Mouse (Mus musculus) embryonic facial prominence, embryonic 14.5 days (tissue): ENCODE data around the gene Fads1. TPM values are rescaled to one million over a fixed set of nuclear protein-coding genes. Genes with fewer than 3 reads are reported as not detected.

ENCODE experiments used
- ATAC-seq: fragments of 200-750 bp; cut with Nextera tagmentation; 2 replicates; pipeline ENCODE4 v1.8.0; 2017; ENCODE audit warnings: low read depth, moderate number of reproducible peaks, moderate TSS enrichment
- DNase-seq: peaks from one replicate; pipeline ENCODE4 v3.0.0-alpha.2; 2015; ENCODE audit warnings: low spot score
- H3K27ac ChIP-seq: fragments of 300-500 bp; sonication (generic); replicated peaks from 2 replicates; pipeline ENCODE4 v1.5.1; 2014; ENCODE audit warnings: low read depth, mild to moderate bottlenecking, low read length, moderate library complexity
- H3K27me3 ChIP-seq: fragments of 300-500 bp; sonication (generic); replicated peaks from 2 replicates; pipeline ENCODE4 v1.6.1; 2014; ENCODE audit warnings: low read length; ENCODE audit not compliant: control insufficient read depth, insufficient read depth
- H3K36me3 ChIP-seq: fragments of 300-500 bp; sonication (generic); 2 replicates; pipeline ENCODE4 v1.6.1; 2014; ENCODE audit warnings: low read length, mixed read lengths; ENCODE audit not compliant: control insufficient read depth, insufficient read depth
- H3K4me1 ChIP-seq: fragments of 300-500 bp; sonication (generic); 2 replicates; pipeline ENCODE4 v1.6.1; 2014; ENCODE audit warnings: antibody characterized with exemption, low read length; ENCODE audit not compliant: control insufficient read depth, insufficient read depth
- H3K4me2 ChIP-seq: fragments of 300-500 bp; sonication (generic); 2 replicates; pipeline ENCODE4 v1.6.1; 2014; ENCODE audit warnings: low read depth, mild to moderate bottlenecking, low read length, moderate library complexity, mixed read lengths
- H3K4me3 ChIP-seq: fragments of 300-500 bp; sonication (generic); 2 replicates; pipeline ENCODE4 v1.5.1; 2014; ENCODE audit warnings: low read depth, mild to moderate bottlenecking, low read length
- H3K9ac ChIP-seq: fragments of 300-500 bp; sonication (generic); 2 replicates; pipeline ENCODE4 v1.6.1; 2014; ENCODE audit warnings: low read depth, mild to moderate bottlenecking, low read length, moderate library complexity, mixed read lengths
- H3K9me3 ChIP-seq: fragments of 300-500 bp; sonication (generic); 2 replicates; pipeline ENCODE4 v1.6.1; 2016; ENCODE audit warnings: low read length; ENCODE audit not compliant: control insufficient read depth
- WGBS: fragments of 180-500 bp; shearing (Covaris S2); extraction: QIAGEN DNeasy Blood & Tissue Kit; methylation state at CpG from one replicate; pipeline ENCODE4 v1.1.7; 2014; 5-methylcytosine and 5-hydroxymethylcytosine counted together
- microRNA-seq: library from miRNA; unstranded; fragments of <30 nt; microRNA quantifications from one replicate; pipeline ENCODE4, GENCODE M21; 2016; ENCODE audit warnings: borderline number of aligned reads
- polyA plus RNA-seq: library from polyadenylated mRNA; unstranded; fragments of >200 nt; fragmentation: Nextera tagmentation; extraction: Ambion mirVana; gene quantifications from 2 replicates; pipeline ENCODE4 v1.2.1, GENCODE M21; 2014

The Fads1 gene
- polyA plus RNA-seq, 1 experiment from 2014 or later: 73.6 TPM

- peaks cover 3% of the 10 kb centered on the region; the same call in 1 of the 2 replicates for H3K27me3 ChIP-seq
- no peak overlapping the region for H3K27ac ChIP-seq
- ATAC-seq: no peak
- peak overlapping the region; percentile 85; the same call in 1 of the 2 replicates for H3K4me2 ChIP-seq
- no peak for DNase-seq
- WGBS: 53% methylated on average over 2 of the region's 2 CpGs
- no peaks in the 10 kb centered on the region for H3K9me3 ChIP-seq
- no peak overlapping the region for H3K4me3 ChIP-seq
- H3K9ac ChIP-seq: no peak overlapping the region
- 0 out of 2 replicates have a peak, but pooled peaks cover 3% of the 10 kb centered on the region for H3K4me1 ChIP-seq
- H3K36me3 ChIP-seq: no peaks in the 10 kb centered on the region
These were observed 56.7 kb downstream of the Fads1 start for GRCm38 (mm10) chr19:10239419-10239818.

DNA sequence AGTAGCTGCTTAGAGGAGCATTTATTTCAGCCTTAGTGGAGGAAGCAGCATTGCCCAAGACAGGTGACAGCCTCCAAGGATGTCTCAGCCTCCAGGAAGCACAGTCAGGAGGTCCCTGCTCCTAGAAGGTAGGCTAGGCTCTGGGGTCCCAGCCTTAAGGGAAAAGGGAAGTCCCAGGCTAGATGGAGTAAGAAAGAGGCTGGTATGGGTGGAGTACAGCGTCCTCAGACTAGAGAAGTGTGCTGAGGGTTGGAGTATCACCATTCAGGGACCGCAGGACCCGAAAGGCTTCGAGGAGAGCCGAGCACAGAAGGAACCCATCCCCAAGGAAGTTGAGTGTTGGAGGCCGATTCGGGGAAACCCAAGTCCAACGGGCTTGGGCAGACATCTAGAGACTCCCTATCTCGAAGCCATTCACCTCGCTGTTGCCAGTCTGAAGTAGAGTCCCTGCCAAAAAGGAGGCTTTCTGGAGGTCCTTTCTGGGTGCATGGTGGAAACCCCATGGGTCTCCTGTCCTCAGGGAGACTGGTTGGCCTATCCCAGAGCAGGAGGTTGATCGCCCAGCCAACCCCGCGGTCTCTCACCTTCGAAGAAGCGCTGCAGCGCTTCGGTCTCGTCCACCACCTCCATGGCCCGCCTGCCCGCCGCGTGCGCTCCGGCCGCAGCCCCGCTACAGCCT, 57.4 kb downstream of the Fads1 start:
- Histone ChIP-seq H3K4me3 (peak overlapping the region; percentile 49), H3K9me3 (no peaks in the 10 kb centered on the region), H3K27ac (no peak overlapping the region), H3K9ac (peak overlapping the region; percentile 65), H3K27me3 (peaks cover 3% of the 10 kb centered on the region; the same call in 1 of the 2 replicates), H3K4me2 (peak overlapping the region; percentile 85), H3K36me3 (no peaks in the 10 kb centered on the region), H3K4me1 (0 out of 2 replicates have a peak, but pooled peaks cover 3% of the 10 kb centered on the region)
- 8% methylated on average over 14 of the region's 26 CpGs for WGBS
- ATAC-seq (no peak; the same call in 1 of the 2 replicates), DNase-seq (no peak)

DNA sequence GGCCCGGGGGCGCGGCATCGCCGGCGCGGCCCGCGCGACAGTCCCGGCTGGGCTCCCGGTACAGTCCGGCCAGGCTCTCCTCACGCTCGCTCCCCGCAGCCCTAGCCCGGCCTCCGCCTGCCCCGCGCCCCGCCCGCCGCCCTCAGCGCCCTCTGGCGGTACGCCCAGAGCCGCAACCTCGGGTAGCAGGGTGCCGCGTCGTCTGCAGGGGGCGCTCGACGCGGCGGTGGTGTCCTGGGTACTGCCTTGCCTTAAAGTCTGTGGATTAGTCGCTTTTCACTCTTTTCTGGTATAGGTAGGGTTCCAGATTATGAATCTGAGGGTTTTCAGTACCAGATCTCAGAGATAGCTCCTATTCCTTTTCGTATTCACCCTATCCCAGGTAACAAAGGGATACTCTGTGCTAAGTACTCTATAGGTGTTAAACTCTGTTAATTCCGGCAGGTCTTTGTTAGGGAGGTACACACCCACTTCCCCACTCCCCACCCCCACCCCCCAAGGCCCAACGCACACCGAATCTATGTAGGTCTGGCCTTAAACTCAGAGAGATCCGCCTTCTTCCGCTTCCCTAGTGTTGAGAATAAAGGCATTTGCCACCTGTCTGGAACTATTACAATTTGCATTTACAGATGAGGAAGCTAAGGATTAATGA, 58.1 kb downstream of the Fads1 start, which contains the start of gene Myrf:
TSS of gene Myrf (minus strand) at position 95 of the 652 bp plus-strand sequence.
- peak within 1 kb of the TSS; percentile 85 for H3K4me2 ChIP-seq
- DNase-seq (peak; percentile 62), ATAC-seq (peak; percentile 92)
- H3K4me1 ChIP-seq: 0 out of 2 replicates have a peak, but pooled peaks cover 3% of the 10 kb centered on the region
- WGBS: 9% methylated on average over 35 of the region's 43 CpGs
- no peak within 1 kb of the TSS for H3K27ac ChIP-seq
- H3K27me3 ChIP-seq: peaks cover 3% of the 10 kb centered on the region; the same call in 1 of the 2 replicates
- H3K9me3 ChIP-seq: no peaks in the 10 kb centered on the region
- peak within 1 kb of the TSS; percentile 49 for H3K4me3 ChIP-seq
- H3K9ac ChIP-seq: peak within 1 kb of the TSS; percentile 65
- no peaks in the 10 kb centered on the region for H3K36me3 ChIP-seq

GRCm38 (mm10) chr19:10242916-10243315, 60.2 kb downstream of the Fads1 start:
- no peak for DNase-seq
- no peak for ATAC-seq
- 10% methylated on average over 5 of the region's 8 CpGs for WGBS

GRCm38 (mm10) chr19:10244183-10244582, 61.5 kb downstream of the Fads1 start:
- Histone ChIP-seq H3K4me1 (0 out of 2 replicates have a peak, but pooled peaks cover 3% of the 10 kb centered on the region), H3K27me3 (peaks cover 3% of the 10 kb centered on the region; the same call in 1 of the 2 replicates), H3K4me2 (no peak overlapping the region), H3K9me3 (no peaks in the 10 kb centered on the region), H3K4me3 (no peak overlapping the region), H3K36me3 (no peaks in the 10 kb centered on the region), H3K27ac (no peak overlapping the region), H3K9ac (no peak overlapping the region)
- WGBS: 25% methylated on average over 3 of the region's 3 CpGs
- DNase-seq: no peak
- ATAC-seq: no peak

More at GRCm38 (mm10) chr19:10242916-10243315, 60.2 kb downstream of the Fads1 start:
- no peak overlapping the region for H3K9ac ChIP-seq
- H3K4me1 ChIP-seq: 0 out of 2 replicates have a peak, but pooled peaks cover 3% of the 10 kb centered on the region
- H3K36me3 ChIP-seq: no peaks in the 10 kb centered on the region
- H3K27me3 ChIP-seq: peaks cover 3% of the 10 kb centered on the region; the same call in 1 of the 2 replicates
- no peak overlapping the region for H3K27ac ChIP-seq
- no peak overlapping the region for H3K4me3 ChIP-seq
- no peak overlapping the region for H3K4me2 ChIP-seq
- no peaks in the 10 kb centered on the region for H3K9me3 ChIP-seq

Small RNA genes within 50 kb of the gene (microRNA-seq; reads per million reads assigned to microRNA genes)
- not detected for gene Mir6993

Other genes with a start within 250 kb of the Fads1 start
- 1,690 and 1,712 TPM in 2 replicates for gene Fth1, start 202.3 kb upstream of the Fads1 start, polyA plus RNA-seq
- gene Best1, start 181.3 kb upstream of the Fads1 start, polyA plus RNA-seq: 1.5 and 2.2 TPM in 2 replicates
- 48.1 and 54.4 TPM in 2 replicates for gene Rab3il1, start 181.2 kb upstream of the Fads1 start, polyA plus RNA-seq
- gene Fads3, start 141.3 kb upstream of the Fads1 start, polyA plus RNA-seq: 15.6 and 20.9 TPM in 2 replicates
- gene Fads2, start 81.1 kb upstream of the Fads1 start, polyA plus RNA-seq: 23.4 and 28.4 TPM in 2 replicates
- 482 and 563 TPM in 2 replicates for gene Tmem258, start 21.1 kb downstream of the Fads1 start, polyA plus RNA-seq
- 52.7 and 63.0 TPM in 2 replicates for gene Fen1, start 21.3 kb downstream of the Fads1 start, polyA plus RNA-seq
- 0.87 and 0.96 TPM in 2 replicates for gene Myrf, start 57.9 kb downstream of the Fads1 start, polyA plus RNA-seq
- 2.8 and 2.9 TPM in 2 replicates for gene Dagla, start 122.0 kb downstream of the Fads1 start, polyA plus RNA-seq
- 1.4 and 2.0 TPM in 2 replicates for gene Syt7, start 206.2 kb downstream of the Fads1 start, polyA plus RNA-seq